Mouse (Mus musculus): ENCODE results near the gene Znrf4.

GRCm38 (mm10) chr17:56510473-56510969 is 1.7 kb downstream of the Znrf4 start:
- TF ChIP-seq EP300 (IDR thresholded peaks at IDR 0.05; ENCODE audit: low read depth): no peak
- TF ChIP-seq CTCF (IDR thresholded peaks at IDR 0.05; ENCODE audit: low read depth): no peak

All from liver, embryonic 14.5 days (tissue).